Mouse (Mus musculus) neural tube, embryonic 14.5 days (tissue): Measurements from ENCODE around the gene Tango2. TPM values are rescaled to one million over a fixed set of nuclear protein-coding genes. Genes with fewer than 3 reads are reported as not detected.

ENCODE experiments used
- ATAC-seq: fragments of 200-750 bp; cut with Nextera tagmentation; 2 replicates; pipeline ENCODE4 v1.8.0; 2017; ENCODE audit warnings: low read depth, mild to moderate bottlenecking, moderate TSS enrichment, moderate library complexity
- H3K27ac ChIP-seq: fragments of 300-500 bp; sonication (generic); 2 replicates; pipeline ENCODE4 v1.5.1; 2014; ENCODE audit warnings: low read depth, mild to moderate bottlenecking, control low read depth, low read length, moderate library complexity, mixed read lengths
- H3K27me3 ChIP-seq: fragments of 300-500 bp; sonication (generic); 2 replicates; pipeline ENCODE4 v1.6.1; 2014; ENCODE audit warnings: low read length; ENCODE audit not compliant: control insufficient read depth, insufficient read depth
- H3K36me3 ChIP-seq: fragments of 300-500 bp; sonication (generic); 2 replicates; pipeline ENCODE4 v1.6.1; 2014; ENCODE audit warnings: low read length, mixed read lengths; ENCODE audit not compliant: control insufficient read depth, insufficient read depth
- H3K4me1 ChIP-seq: fragments of 300-500 bp; sonication (generic); 2 replicates; pipeline ENCODE4 v1.6.1; 2014; ENCODE audit warnings: low read length; ENCODE audit not compliant: control insufficient read depth, insufficient read depth
- H3K4me2 ChIP-seq: fragments of 300-500 bp; sonication (generic); 2 replicates; pipeline ENCODE4 v1.6.1; 2014; ENCODE audit warnings: mild to moderate bottlenecking, low read depth, low read length, control low read depth
- H3K4me3 ChIP-seq: fragments of 300-500 bp; sonication (generic); 2 replicates; pipeline ENCODE4 v1.5.1; 2014; ENCODE audit warnings: low read depth, low read length, control low read depth, mixed read lengths
- H3K9ac ChIP-seq: fragments of 300-500 bp; sonication (generic); replicated peaks from 2 replicates; pipeline ENCODE4 v1.6.1; 2014; ENCODE audit warnings: low read depth, mild to moderate bottlenecking, control low read depth, low read length, mixed read lengths
- H3K9me3 ChIP-seq: fragments of 300-500 bp; sonication (generic); 2 replicates; pipeline ENCODE4 v1.6.1; 2016; ENCODE audit warnings: low read length; ENCODE audit not compliant: control insufficient read depth
- WGBS: fragments of 180-500 bp; shearing (Covaris S2); extraction: QIAGEN DNeasy Blood & Tissue Kit; methylation state at CpG from one replicate; pipeline ENCODE4 v1.1.7; 2014; 5-methylcytosine and 5-hydroxymethylcytosine counted together
- polyA plus RNA-seq: library from polyadenylated mRNA; unstranded; fragments of >200 nt; fragmentation: Nextera tagmentation; extraction: Ambion mirVana; gene quantifications from 2 replicates; pipeline ENCODE4 v1.2.1, GENCODE M21; 2014

Gene Tango2
- polyA plus RNA-seq, 1 experiment from 2014 or later, result 114 TPM

DNA sequence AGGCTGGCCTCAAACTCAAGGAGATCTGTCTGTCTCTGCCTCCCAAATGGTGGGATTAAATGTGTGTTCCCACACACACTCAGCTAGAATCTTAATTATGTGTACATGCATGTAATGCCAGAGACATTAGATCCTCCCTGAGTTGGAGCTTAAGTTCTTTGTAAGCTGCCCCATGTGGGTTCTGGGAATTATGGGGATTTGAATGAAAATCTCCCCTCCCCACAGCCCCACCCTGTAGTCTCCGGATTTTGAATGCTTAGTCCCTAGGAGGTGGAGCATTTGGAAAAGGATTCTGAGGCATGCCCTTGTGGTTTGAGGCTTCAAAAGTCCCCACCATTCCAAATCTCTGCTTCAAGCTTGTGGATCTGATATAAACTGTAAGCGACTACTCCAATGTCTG is 72.7 kb downstream of the Tango2 start:
- Histone ChIP-seq H3K27ac (no peak overlapping the region), H3K4me2 (no peak overlapping the region), H3K27me3 (no peaks in the 10 kb centered on the region), H3K9me3 (no peaks in the 10 kb centered on the region), H3K4me1 (no peaks in the 10 kb centered on the region), H3K4me3 (no peak overlapping the region), H3K36me3 (peaks cover 67% of the 10 kb centered on the region), H3K9ac (no peak overlapping the region)
- no peak for ATAC-seq
- WGBS, result 83% methylated on average over 2 of the region's 2 CpGs

DNA sequence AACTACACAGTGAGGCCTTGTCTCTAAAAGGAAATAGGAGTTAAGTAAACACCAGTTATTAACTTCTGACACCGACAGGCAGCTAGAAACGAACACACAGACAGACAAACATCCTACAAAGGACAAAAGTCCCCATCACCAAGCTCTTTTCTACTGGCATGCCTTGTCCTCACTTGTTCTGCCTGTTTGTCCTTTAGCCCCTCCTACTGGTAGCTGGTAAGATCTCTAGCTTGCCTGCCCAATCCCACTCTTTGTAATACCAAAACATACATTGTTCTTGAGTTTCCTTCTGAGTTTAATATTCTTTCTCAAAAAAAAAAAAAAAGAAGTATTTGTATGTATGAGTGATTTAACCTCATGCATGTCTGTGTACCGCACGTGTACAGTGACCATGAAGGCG is 79.7 kb downstream of the Tango2 start:
- Histone ChIP-seq H3K4me2 (no peak overlapping the region), H3K4me1 (no peaks in the 10 kb centered on the region), H3K27ac (no peak overlapping the region), H3K27me3 (no peaks in the 10 kb centered on the region), H3K9me3 (no peaks in the 10 kb centered on the region), H3K9ac (no peak overlapping the region), H3K36me3 (peaks cover 48% of the 10 kb centered on the region), H3K4me3 (no peak overlapping the region)
- WGBS, result 92% methylated on average over 5 of the region's 5 CpGs
- ATAC-seq, result no peak

GRCm38 (mm10) chr16:18265024-18265423 is 82.9 kb downstream of the Tango2 start:
- Histone ChIP-seq H3K27ac (no peak overlapping the region), H3K9me3 (no peaks in the 10 kb centered on the region), H3K36me3 (peaks cover 41% of the 10 kb centered on the region), H3K4me3 (no peak overlapping the region), H3K27me3 (no peaks in the 10 kb centered on the region), H3K9ac (no peak overlapping the region), H3K4me1 (no peaks in the 10 kb centered on the region), H3K4me2 (no peak overlapping the region)
- 90% methylated on average over 2 of the region's 2 CpGs for WGBS
- ATAC-seq, result no peak

GRCm38 (mm10) chr16:18258221-18258620 is 89.7 kb downstream of the Tango2 start, which contains the start of gene Gm49776:
Gene Gm49776, minus strand, starts transcription at chr16:18258321.
- no peak within 1 kb of the TSS for H3K9ac ChIP-seq
- no peak within 1 kb of the TSS for H3K4me3 ChIP-seq
- no peaks in the 10 kb centered on the region for H3K27me3 ChIP-seq
- H3K4me1 ChIP-seq, result no peaks in the 10 kb centered on the region
- H3K36me3 ChIP-seq, result peaks cover 69% of the 10 kb centered on the region
- no peak within 1 kb of the TSS for H3K4me2 ChIP-seq
- ATAC-seq, result no peak
- H3K27ac ChIP-seq, result no peak within 1 kb of the TSS
- WGBS, result 98% methylated on average over 2 of the region's 2 CpGs
- no peaks in the 10 kb centered on the region for H3K9me3 ChIP-seq

- H3K27me3 ChIP-seq, result no peaks in the 10 kb centered on the region
Measured at GRCm38 (mm10) chr16:18253866-18254265, 94.0 kb downstream of the Tango2 start.

DNA sequence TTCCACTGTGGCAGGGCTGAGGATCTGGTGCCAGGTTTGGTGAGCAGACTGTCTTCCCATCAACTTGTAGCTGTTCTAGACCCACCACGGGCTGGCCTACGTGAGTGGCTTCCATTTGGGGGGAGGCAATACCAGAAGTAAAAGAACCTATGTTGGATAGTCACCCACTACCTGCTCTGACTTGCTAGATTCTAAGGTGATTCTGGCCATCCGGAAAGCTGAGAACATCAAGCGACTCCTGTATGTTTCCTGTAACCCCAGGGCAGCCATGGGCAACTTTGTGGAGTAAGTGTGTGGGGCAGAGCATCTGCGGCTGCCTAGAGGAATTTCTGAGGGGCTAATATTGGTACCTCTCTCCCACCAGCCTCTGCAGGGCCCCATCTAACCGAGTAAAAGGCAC is 95.2 kb downstream of the Tango2 start:
- Histone ChIP-seq H3K9ac (no peak overlapping the region), H3K4me1 (peaks cover 17% of the 10 kb centered on the region), H3K36me3 (peaks cover 45% of the 10 kb centered on the region), H3K4me2 (no peak overlapping the region), H3K27me3 (no peaks in the 10 kb centered on the region), H3K4me3 (no peak overlapping the region), H3K9me3 (no peaks in the 10 kb centered on the region), H3K27ac (no peak overlapping the region)
- no peak for ATAC-seq
- WGBS, result 86% methylated on average over 6 of the region's 6 CpGs

More at GRCm38 (mm10) chr16:18253866-18254265, 94.0 kb downstream of the Tango2 start:
- WGBS, result 93% methylated on average over 1 of the region's 1 CpGs
- peaks cover 17% of the 10 kb centered on the region for H3K4me1 ChIP-seq
- ATAC-seq, result no peak
- H3K36me3 ChIP-seq, result peaks cover 53% of the 10 kb centered on the region
- H3K9ac ChIP-seq, result no peak overlapping the region
- no peaks in the 10 kb centered on the region for H3K9me3 ChIP-seq
- no peak overlapping the region for H3K27ac ChIP-seq
- no peak overlapping the region for H3K4me2 ChIP-seq
- H3K4me3 ChIP-seq, result no peak overlapping the region

DNA sequence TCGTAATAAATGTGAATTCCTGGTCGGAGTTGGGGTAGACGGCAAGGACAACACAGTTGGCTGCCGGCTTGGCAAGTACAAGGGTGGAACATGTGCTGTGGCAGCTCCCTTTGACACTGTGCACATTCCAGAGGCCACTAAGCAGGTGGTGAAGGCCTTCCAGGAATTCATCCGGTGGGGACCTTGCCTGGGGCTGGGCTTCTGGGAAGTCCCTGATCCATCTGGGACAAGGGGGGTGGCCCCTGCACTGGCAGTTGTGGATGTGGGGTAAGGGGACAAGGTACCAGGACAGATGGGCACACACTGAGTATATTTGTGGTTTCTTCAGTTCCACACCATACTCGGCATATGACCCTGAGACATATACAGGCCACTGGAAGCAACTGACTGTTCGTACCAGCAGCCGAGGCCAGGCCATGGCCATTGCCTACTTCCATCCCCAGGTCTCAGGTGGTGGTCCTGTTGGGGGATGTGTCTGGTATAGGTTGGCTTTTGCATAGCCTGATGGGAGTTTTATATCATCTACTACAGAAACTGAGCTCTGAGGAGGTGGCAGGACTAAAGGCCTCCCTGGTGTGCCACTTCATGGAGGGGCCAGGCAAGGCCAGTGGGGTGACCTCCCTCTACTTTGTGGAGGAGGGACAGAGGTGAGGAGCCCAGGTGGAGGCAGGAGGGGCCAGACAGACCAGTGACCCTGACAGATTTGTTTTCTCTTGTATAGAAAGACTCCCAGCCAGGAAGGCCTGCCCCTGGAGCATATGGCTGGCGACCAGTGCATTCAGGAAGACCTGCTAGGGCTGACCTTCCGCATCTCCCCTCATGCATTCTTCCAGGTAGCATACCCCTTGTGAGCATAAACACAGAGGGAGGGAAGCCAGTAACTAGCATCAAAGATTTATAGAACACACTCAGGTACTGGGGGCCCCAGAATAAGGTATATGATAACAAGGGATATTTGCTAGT is 96.8 kb downstream of the Tango2 start:
- H3K4me3 ChIP-seq, result peak overlapping the region; percentile 89; the same call in 1 of the 2 replicates

More for the DNA sequence above, 96.8 kb downstream of the Tango2 start:
- Histone ChIP-seq H3K36me3 (peaks cover 31% of the 10 kb centered on the region), H3K4me2 (peak overlapping the region; percentile 95; the same call in 1 of the 2 replicates), H3K27me3 (no peaks in the 10 kb centered on the region), H3K4me1 (peaks cover 29% of the 10 kb centered on the region), H3K9ac (peak overlapping the region; percentile 16; the same call in 1 of the 2 replicates), H3K27ac (no peak overlapping the region; the same call in 1 of the 2 replicates), H3K9me3 (no peaks in the 10 kb centered on the region)
- 71% methylated on average over 10 of the region's 10 CpGs for WGBS
- no peak for ATAC-seq
